Mouse (Mus musculus) heart, adult 8-10 months (tissue): ENCODE results near the gene Gps1. TPM values are rescaled to one million over a fixed set of nuclear protein-coding genes. Genes with fewer than 3 reads are reported as not detected.
"Not testable (repeated sequence)": the region's sequence is repeated elsewhere in the genome, so short reads cannot be mapped to it uniquely, and the experiment has no call there.

Source experiments
- DNase-seq: peaks from one replicate; pipeline ENCODE4 v3.0.0; 2022; ENCODE audit warnings: low spot score
- total RNA-seq, 4 experiments: library from RNA; stranded (reverse); gene quantifications; 2 replicates each; pipeline ENCODE4 v1.2.4; 2022

Gps1 gene
- total RNA-seq, 4 experiments from 2014 or later = 56.3 to 63.8 (median 59.1) TPM

DNA sequence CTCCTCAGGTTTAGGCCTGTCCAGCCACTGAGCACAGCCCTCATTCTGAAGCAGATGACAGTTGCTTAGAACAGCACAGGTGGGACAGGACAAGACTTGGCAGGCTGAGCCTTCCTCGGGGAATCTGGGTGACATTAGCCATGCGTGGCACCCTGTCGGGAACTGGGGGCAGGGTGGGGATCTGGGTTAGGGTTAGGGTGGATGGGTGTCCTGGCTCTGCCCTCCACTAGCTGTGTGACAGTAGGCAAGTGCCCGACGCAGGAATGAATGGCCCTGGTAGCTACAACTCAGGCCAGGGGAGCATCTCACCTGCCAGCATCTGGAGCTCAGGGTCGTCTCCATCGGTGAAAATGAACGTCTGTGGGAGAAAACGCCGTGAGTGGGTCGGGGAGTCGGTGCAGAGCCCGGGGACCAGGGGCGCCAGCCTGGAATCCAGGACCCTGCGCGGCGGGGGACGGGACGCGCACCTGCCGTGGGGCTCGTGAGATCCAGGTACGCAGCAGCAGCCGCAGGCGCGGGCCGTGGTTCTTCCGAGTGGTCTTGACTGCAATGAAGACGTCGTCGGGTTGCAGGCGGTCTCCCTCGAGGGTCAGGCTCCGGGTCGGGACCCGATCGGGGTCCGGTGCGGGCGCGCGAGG lies 527 bp upstream of the Gps1 start:
- no peak for DNase-seq

DNA sequence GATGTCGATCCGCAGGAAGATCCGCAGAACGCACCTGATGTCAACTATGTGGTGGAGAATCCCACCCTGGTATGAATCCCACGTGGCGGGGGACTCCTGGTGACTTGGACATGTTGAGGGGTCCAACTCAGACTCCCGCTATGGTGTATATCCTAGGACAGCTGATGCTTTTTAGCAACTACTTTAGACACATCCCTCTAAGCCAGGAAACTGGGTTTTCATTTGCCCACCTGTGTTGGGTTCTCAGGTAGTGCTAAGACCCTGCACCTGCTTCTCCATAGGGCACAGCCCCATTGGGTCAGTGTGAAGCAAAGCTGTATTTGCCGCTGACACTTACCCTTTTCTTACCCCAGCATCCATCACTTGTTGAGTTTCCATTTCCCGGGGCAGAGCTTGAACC lies 1.1 kb downstream of the Gps1 start:
- DNase-seq = no peak

DNA sequence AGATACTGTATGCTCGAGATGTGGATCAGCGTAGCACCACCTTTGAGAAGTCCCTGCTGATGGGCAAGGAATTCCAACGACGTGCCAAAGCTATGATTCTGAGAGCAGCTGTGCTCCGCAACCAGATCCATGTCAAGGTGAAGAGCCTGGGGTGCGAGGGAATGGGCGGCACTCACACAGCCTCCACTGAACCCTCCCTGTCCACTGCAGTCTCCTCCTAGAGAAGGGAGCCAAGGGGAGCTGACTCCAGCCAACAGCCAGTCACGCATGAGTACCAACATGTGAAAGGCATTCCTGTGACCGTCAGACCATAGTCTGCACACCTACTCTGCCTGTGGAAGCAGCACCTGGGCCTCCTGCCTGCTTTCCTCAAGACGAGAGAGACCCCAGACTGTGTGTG lies 4.4 kb downstream of the Gps1 start:
- DNase-seq = not testable (repeated sequence)

DNA sequence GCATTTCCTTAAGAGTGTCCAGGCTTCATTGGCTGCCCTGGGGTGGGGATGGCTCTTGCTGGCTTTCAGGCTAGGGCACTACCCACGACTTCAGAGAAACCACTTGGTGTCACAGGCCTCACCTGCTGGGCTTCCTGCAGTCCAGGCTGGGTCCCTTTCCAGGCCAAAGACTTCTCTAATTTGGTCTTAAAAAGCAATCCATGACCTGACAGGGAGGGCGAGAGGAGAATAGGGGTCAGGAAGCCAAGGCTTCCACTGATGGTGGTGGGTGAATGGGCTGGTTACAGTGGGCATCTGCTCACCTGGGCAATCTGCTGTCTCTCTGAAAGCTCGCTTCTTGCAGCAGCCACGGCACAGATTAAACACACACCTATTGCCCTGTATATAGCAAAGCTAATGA lies 5.3 kb downstream of the Gps1 start:
- no peak for DNase-seq

DNA sequence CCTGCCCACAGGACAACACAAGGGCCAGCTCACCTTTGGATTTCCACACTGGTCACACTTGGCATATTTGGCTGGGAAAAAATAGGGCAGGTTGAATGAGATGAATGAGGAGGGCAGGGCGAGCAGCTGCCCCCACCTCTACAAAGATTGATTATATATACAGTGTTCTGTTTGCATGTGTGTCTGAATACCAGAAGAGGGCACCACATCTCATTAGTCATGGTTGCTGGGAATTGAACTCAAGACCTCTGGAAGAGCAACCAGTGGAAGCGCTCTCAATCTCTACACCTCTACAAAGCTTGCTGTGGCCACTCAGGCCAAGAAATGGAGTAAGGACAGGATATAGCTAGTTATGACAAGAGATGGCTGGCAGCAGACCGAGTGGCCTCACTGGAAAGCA lies 5.7 kb downstream of the Gps1 start:
- DNase-seq = no peak

DNA sequence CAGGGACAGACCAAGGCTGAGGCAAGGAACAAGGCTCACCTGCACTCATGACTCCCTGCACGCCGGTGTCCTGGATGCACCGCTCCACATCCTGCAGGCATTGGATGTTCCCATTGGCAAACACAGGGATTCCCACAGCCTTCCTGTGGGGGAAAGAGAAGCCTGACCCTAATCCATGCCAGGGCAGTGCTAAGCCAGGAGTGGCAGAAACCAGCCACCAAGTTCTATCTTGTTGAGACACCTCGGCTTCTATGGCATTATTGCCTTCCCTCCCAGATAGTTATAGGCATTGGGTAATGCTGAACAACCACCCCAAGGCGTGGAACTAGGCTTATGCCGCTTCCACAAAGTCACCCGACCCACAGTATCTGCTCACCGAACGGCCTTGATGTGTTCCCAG lies 8.6 kb downstream of the Gps1 start:
- DNase-seq = no peak

DNA sequence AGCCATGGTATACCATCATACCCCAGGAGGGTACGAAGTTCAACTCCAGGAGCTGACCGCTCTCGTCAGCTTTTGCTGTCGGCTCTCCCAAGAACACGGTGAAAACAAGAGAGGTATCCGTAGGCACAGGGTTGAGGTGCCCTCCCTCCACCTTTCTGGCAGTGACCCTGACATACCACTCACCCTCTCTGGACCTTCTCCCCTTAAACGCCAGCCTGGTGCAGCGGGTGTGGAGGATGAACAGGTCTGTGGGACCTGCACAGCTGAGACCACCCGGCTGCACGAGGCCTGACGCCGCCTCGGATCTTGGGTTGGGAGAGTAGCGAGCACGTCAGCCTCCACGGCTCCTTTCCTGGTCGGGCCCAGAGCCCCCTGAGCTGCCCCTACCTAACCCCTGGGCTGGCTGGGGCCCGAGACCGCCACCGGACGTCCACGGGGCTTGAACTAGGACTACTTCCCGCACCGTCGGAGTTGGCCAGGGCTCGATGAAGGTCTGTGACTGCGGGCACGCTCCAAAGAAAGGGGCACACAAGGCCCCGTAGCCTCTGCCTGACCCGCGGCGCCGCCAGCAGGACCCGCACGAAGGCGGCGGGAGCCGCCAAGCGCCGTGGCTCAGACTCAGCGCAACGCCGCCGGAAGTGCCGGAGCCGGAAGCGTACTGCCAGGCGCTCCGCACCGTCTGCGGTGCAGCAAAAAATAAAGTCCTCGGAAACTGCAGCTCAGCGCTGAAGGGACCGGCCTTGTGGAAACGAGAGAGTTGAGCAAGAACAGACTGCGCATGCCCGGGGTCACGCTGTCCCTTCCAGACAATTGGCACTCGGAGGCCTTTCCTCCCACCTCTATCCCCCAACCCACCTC lies 11.9 kb downstream of the Gps1 start, which contains the start of gene Dus1l:
Gene Dus1l, minus strand, starts transcription at position 648 of the 858 bp plus-strand sequence.
- peak; percentile 97 for DNase-seq

DNA sequence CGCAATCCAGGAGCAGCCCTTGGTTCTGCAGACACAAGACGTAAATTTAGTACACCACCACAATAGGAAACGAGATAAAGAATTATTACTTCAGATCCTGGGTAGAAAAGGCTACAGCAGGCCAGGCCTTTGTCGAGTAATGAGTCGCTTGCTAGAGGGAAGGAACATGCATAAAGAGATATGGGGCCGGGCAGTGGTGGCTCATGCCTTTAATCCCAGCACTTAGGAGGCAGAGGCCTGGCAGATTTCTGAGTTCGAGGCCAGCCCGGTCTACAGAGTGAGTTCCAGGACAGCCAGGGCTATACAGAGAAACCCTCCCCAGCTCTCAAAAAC lies 12.5 kb downstream of the Gps1 start:
- DNase-seq = no peak

DNA sequence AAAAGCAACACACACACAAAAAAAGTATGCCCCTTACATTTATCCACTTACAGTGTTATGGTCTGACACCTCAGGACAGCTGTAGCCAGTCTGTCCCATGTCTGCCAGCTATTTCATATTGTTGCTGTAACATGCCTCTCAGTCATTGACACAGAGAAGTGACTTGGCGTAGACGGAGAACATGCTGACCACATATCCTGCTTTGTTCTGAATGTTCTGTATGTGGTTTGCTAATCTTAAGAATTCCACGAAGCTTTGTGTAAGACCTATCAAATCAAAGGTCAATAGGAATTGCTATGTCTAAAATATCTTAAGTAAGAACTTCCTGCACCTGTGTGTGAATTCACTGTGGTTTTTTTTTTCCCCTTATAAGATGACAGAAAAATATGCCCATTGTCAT lies 14.2 kb downstream of the Gps1 start:
- DNase-seq = no peak

DNA sequence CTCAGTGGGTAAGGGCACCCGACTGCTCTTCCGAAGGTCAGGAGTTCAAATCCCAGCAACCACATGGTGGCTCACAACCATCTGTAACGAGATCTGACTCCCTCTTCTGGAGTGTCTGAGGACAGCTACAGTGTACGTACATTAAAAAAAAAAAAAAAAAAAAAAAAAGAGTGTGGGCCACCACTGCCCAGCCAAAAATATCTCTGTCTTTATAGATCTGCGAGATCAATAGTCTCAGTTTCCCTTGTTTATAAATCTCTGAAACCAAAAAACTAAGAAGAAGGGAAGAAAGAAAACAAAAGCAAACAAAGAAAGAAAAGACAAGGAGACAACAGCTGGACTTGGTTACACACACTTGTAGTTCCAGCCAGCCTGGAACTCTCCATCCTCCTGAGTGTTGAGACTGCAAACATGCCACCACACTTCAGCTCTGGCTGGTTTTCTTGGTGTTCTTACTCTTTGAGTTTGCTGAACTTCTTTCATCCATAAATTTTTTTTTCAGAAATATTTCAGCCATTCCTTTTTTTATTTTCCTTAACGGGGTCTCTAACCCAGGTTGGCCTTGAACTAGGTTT lies 15.3 kb downstream of the Gps1 start:
- no peak for DNase-seq

DNA sequence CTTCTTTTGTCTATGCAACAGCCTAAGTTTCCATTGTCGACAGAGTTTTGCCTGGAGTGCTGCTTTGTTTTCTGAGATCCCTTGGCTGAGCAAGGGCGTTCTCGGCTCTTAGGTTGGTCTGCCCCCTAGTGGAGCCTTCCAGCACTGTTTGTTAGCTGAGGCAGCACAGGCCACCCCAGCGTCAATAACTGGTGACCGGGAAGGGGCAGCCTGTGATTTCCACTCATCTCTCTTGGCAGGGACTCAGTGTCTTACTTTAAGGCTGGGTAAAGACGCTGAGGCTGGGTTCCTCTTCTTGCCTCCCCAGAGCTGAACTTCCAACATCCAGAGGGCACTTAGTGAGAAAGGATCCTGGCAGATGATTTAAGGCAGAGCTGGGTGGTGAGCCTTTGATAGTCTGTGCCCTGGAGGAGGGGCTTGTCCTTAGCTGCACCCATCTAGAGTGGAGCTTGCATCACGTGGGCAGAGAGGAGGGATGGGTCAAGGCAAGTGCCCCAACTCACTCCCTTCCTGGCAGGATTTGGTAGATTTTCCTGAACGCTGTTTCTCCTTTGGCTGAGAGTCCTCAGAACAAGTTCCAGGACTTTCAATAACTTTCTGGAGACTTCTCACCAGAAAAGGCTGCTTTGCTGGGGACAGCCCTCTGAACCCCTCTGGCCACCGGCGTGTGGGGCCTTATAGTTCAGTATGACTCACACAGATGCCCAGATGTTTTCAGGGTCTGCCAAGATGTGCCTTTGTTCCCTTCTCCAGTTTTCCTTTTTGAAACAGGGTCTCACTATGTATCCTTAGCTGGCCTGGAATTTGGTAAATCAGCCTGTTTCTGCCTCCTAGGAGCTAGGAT lies 16.2 kb downstream of the Gps1 start:
- peak; percentile 90 for DNase-seq

DNA sequence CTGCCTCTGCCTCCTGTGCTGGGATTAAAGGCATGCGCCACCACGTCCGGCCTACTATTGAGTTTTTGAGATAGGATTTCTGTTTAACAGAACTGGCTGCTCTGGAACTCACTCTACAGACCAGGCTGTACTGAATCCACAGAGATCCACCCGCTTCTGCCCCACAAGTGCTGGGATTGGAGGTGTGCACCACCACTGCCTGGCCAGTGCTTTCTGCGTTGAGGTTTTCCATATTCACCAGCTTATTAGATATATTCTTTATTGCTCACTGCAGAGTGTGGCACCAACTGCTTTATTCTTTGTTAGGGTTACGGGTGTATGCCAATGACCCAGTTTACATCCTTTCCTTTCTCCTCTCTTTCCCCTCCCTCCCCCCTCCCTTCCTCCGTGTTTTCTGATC lies 20.2 kb downstream of the Gps1 start:
- no peak for DNase-seq

DNA sequence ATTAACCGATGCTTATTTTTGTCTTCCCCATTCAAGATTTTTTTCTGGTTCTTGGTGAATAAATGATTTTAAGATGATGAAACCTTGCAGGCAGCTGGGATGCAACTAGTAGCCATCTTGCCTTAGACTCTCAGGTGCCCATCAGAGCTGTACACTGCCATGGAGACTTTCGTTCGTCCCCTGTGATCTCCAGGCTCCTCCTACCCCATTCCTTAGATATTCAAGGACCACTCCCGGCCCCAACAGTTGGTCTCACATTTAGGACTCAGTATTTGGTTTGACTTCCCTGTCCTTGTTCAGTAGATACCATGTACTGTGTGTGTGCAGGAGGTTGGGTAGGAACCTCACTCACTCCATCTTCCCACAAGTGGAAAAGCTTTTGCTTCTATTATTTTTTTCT lies 20.7 kb downstream of the Gps1 start:
- DNase-seq = no peak

DNA sequence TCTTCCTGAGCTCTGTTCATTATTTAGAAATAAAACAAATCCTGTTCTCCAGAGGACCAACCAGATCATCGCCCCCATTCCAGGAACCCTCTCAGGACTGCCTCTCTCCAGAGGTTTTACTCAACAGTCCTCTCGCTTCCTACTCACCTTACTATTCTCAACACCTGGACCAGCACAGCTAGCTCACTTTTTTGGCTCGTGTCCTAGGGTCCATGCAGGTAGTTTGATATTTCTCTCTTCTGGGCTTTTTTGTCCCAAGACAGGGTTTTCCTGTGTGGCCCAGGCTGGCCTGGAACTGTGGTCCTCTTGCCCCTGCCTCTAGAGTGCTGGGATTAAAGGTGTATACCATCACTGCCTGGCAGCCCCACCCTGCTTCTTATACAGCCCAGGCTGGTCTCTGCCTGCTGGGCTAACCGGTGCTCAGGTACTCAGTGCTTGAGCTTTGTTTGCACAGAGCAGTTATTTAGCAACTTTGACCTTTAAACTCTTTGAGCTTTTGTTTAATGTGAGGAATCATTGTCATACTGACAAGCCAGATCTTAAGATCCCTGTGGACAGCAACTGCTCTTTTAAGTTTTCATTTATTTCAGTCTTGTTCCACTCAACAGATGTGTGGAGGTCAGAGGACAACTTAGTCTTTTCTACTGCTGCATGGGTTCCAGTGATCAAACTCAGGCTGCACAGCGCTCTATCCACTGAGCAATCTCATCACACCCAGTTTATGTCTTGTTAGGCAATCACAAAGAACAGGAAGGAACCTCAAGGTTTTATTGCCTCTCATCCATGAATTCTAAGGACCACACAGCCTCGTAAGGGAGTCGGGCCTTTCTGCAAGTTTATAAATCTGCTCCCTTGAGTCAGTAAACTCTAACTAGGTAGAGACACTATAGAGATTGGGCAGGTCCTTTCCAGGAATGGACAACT lies 21.6 kb downstream of the Gps1 start:
- DNase-seq = no peak

DNA sequence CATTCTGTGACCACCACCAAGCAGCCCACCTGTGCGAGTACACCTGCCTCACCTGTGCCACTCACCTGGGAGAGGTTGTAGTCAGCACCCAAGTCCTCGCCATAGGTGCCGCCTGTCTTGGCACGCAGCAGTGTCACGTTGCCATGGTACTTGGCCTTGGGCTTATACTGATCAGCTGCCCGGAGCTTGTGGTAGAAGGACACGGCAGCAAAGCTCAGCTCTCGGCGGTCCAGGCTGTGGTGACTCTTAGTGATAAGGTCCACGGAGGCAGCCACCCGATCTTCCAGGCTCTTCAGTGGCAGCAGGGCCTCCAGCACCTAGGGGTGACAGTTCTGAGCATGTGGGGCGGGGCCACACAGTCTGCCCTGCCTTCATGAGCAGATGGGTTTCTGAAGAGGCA lies 23.9 kb downstream of the Gps1 start:
- no peak for DNase-seq

DNA sequence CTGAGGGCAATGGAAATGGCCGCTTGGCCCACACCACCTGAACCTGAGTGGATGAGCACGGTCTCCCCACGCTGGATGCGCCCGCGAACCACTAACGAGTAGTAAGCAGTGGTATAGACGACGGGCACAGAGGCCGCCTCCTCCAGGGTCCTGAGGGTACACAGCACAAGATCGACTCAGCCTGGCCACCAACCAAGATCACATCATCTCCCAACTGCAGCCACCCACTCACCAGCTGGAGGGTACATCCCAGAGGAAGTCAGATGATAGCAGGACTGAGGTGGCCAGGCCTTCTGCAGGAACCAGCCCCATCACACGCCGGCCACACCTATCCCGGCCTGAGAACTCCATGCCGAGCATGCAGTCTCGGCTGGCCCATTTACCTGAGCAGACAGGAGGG lies 28.0 kb downstream of the Gps1 start:
- no peak for DNase-seq

DNA sequence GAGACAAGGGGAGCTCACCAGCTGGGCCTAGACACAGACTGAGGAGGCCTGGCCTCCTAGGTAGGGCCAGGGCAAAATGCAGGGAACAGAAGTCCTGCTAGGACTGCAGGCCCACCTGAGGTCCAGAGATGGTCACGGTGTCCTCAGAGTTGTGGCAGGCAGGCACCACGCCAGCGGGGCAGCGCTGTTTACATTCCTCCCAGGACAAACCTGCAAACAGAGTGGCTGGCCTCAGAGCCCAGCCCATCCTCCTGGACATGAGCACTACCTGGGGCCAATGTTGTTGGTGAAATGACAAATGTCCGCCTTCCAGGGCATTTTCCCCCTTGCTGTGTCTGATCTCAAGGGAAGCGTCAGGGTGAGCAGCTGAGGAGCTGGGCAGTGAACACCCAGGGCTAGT lies 33.3 kb downstream of the Gps1 start:
- DNase-seq = no peak

DNA sequence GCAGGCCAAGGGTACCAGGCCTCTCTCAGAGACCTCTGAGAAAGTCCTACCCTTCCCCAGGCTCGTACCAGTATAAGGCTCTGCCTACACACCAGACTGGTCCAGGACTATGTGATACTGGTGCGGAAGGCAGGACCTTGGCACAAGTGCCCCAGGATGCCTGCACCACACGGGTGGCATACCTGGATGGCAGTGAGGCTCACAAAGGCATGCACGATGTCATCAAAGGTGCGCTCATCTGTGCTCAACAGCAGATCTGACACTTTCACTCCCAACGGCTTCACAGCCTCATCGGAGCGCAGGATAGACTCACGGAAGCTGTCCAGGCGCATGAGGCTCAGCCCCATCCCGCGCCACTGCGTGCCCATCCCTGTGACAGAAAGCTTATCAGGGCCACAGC lies 34.2 kb downstream of the Gps1 start:
- no peak for DNase-seq

DNA sequence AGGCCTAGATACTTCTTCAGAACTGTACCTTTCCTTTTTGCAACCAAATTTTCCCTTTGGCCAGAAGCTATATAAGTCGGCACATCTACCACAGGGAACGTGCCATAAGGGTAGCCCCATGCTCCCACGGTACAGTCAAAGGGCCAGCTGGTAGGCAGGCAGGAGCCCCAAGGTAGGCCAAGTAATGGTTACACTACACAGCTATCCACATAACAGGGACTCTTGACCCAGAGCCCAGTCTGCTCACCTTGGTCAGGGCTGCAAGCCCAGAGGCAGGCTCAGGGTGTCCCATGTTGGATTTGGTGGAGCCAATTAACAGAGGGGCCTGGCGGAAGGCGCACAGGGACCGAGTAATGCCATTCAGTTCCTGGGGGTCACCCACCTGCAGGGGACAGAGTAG lies 35.5 kb downstream of the Gps1 start:
- DNase-seq = no peak

DNA sequence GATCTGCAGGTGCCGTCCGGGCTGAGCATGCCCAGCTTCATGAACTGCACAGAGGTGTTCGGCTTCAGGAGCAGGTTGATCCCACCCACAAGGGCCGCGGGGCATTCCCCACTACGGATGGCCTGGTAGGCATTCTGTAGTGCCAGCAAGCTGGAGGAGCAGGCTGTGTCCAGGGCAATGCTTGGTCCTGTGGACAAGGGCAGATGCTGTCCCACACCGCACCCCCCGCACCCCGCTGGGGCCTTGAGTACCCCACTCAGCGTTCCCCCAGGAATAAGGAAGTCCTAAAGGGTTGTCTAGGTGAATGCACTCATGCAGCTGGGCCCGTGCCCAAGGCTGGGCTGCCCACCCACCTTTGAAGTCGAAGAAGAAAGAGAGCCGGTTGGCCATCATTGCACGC lies 36.5 kb downstream of the Gps1 start:
- DNase-seq = no peak
